Mouse (Mus musculus) liver, postnatal 0 days (tissue): ENCODE measurements around the gene Mmab.

Source experiments
- CTCF ChIP-seq: sonication (generic); IDR thresholded peaks from 2 replicates; pipeline ENCODE4 v1.5.1; 2016; ENCODE audit warnings: antibody characterized with exemption, low read depth
- EP300 ChIP-seq: IDR thresholded peaks from 2 replicates; pipeline ENCODE4 v1.6.1; 2016; ENCODE audit warnings: antibody characterized with exemption, low read depth, mild to moderate bottlenecking

GRCm38 (mm10) chr5:114478267-114478666, 34.4 kb upstream of the Mmab start:
- TF ChIP-seq CTCF, result no peak
- TF ChIP-seq EP300, result no peak
